Mouse (Mus musculus) lung, postnatal 0 days (tissue): Measurements from ENCODE around the gene Slc22a23. TPM values are rescaled to one million over a fixed set of nuclear protein-coding genes. Genes with fewer than 3 reads are reported as not detected.

Source experiments
- ATAC-seq: fragments of 200-750 bp; cut with Nextera tagmentation; 2 replicates; pipeline ENCODE4 v1.8.0; 2017; ENCODE audit warnings: moderate library complexity
- DNase-seq: peaks from one replicate; pipeline ENCODE4 v3.0.0-alpha.2; 2016; ENCODE audit warnings: low spot score
- H3K27ac ChIP-seq: fragments of 300-500 bp; sonication (generic); 2 replicates; pipeline ENCODE4 v1.5.1; 2014; ENCODE audit warnings: antibody characterized with exemption, mild to moderate bottlenecking, low read length, mixed read lengths
- H3K27me3 ChIP-seq: fragments of 300-500 bp; sonication (generic); replicated peaks from 2 replicates; pipeline ENCODE4 v1.6.1; 2014; ENCODE audit warnings: low read length, mixed read lengths; ENCODE audit not compliant: insufficient read depth
- H3K36me3 ChIP-seq: fragments of 300-500 bp; sonication (generic); 2 replicates; pipeline ENCODE4 v1.6.1; 2014; ENCODE audit warnings: low read length, mixed read lengths; ENCODE audit not compliant: insufficient read depth
- H3K4me1 ChIP-seq: fragments of 300-500 bp; sonication (generic); 2 replicates; pipeline ENCODE4 v1.6.1; 2014; ENCODE audit warnings: antibody characterized with exemption, low read depth, low read length, mixed read lengths; ENCODE audit not compliant: insufficient read depth
- H3K4me2 ChIP-seq: fragments of 300-500 bp; sonication (generic); replicated peaks from 2 replicates; pipeline ENCODE4 v1.6.1; 2014; ENCODE audit warnings: low read depth, mild to moderate bottlenecking, low read length, moderate library complexity, mixed read lengths
- H3K4me3 ChIP-seq: fragments of 300-500 bp; sonication (generic); 2 replicates; pipeline ENCODE4 v1.5.1; 2014; ENCODE audit warnings: low read depth, low read length
- H3K9ac ChIP-seq: fragments of 300-500 bp; sonication (generic); replicated peaks from 2 replicates; pipeline ENCODE4 v1.6.1; 2014; ENCODE audit warnings: low read depth, mild to moderate bottlenecking
- H3K9me3 ChIP-seq: fragments of 300-500 bp; sonication (generic); 2 replicates; pipeline ENCODE4 v1.6.1; 2016; ENCODE audit warnings: low read length, mixed read lengths
- CTCF ChIP-seq: IDR thresholded peaks from 2 replicates; pipeline ENCODE4 v1.5.1; 2016; ENCODE audit warnings: antibody characterized with exemption, mild to moderate bottlenecking
- EP300 ChIP-seq: IDR thresholded peaks from 2 replicates; pipeline ENCODE4 v1.6.1; 2016; ENCODE audit warnings: antibody characterized with exemption, mild to moderate bottlenecking, control low read depth
- whole genome bisulfite sequencing: fragments of 180-500 bp; shearing (Covaris S2); extraction: QIAGEN DNeasy Blood & Tissue Kit; methylation state at CpG from one replicate; pipeline ENCODE4 v1.1.7; 2014; 5-methylcytosine and 5-hydroxymethylcytosine counted together
- polyA plus RNA-seq: library from polyadenylated mRNA; unstranded; fragments of >200 nt; fragmentation: Nextera tagmentation; extraction: Ambion mirVana; gene quantifications from 2 replicates; pipeline ENCODE4 v1.2.1, GENCODE M21; 2015

Gene Slc22a23
- polyA plus RNA-seq, 1 experiment from 2014 or later = 8.1 TPM

- Histone ChIP-seq H3K36me3 (no peaks in the 10 kb centered on the region), H3K4me2 (no peak overlapping the region), H3K4me1 (0 out of 2 replicates have a peak, but pooled peaks cover 3% of the 10 kb centered on the region), H3K27ac (no peak overlapping the region), H3K27me3 (no peaks in the 10 kb centered on the region), H3K9me3 (no peaks in the 10 kb centered on the region), H3K4me3 (no peak overlapping the region), H3K9ac (no peak overlapping the region)
- ATAC-seq = peak; percentile 60
- TF ChIP-seq EP300 (no peak), CTCF (no peak)
- DNase-seq = peak; percentile 22
- 72% methylated on average over 6 of the region's 6 CpGs for WGBS
These were observed 28.5 kb downstream of the Slc22a23 start for GRCm38 (mm10) chr13:34316511-34316910.

DNA sequence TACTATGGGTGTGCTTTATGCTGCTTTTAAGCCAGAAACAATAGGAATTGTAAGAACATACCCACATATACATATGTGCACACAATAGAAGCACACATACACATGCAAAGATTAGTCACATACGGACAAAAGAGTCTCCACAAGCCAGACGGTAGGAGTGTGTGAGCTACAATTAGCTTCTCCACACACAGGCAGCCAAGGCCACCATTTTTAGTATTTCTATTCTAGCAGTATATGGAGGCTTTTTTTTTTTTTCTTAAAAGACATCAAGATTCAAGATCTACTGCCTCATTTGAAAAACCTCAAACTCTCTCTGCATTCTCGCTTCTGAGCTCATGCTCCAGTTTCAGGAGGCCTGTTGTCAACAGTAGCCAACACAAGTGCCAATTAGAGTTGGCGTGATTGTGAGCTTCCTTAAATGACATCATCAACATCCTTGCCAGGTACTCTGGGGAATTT, 31.9 kb downstream of the Slc22a23 start:
- no peak overlapping the region for H3K27ac ChIP-seq
- ATAC-seq (no peak), DNase-seq (peak; percentile 43)
- no peak for TF ChIP-seq EP300
- no peak for TF ChIP-seq CTCF
- no peak overlapping the region for H3K4me3 ChIP-seq
- H3K36me3 ChIP-seq = no peaks in the 10 kb centered on the region
- H3K4me2 ChIP-seq = no peak overlapping the region
- no peaks in the 10 kb centered on the region for H3K9me3 ChIP-seq
- H3K9ac ChIP-seq = no peak overlapping the region
- H3K4me1 ChIP-seq = 0 out of 2 replicates have a peak, but pooled peaks cover 3% of the 10 kb centered on the region
- H3K27me3 ChIP-seq = no peaks in the 10 kb centered on the region
- 58% methylated on average over 4 of the region's 4 CpGs for WGBS

DNA sequence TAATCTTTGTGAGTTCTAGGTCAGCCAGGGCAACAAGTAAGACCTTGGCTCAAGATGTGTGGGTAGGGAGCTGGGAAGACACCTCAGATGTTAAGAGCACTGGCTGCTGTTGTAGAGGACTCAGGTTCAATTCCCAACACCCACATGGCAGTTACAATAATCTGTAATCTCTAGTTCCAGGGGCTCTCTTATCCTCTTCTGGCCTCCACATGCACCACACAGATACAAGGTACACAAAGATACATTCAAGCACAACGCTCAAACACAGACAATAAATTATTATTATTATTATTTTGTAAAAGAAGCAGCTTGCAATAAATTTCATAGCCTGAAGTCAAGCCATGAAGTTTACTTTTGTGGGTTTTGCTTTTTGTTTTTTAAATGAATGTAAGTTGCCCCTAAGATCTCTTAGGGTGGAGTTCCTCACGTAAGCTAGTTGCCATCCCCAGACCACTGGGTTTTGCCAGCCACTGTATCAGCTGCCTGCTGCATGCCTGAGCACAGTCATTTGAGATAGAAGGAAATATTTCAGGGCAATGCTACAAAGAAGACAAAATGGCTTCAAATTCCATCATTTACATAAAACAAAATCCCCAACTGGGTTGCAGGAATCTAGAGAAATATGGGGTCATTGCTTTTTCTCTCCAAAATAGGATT, 32.5 kb downstream of the Slc22a23 start:
- DNase-seq = no peak
- 85% methylated on average over 2 of the region's 2 CpGs for WGBS
- Histone ChIP-seq H3K9me3 (no peaks in the 10 kb centered on the region), H3K36me3 (no peaks in the 10 kb centered on the region), H3K27me3 (no peaks in the 10 kb centered on the region), H3K4me3 (no peak overlapping the region), H3K27ac (no peak overlapping the region), H3K9ac (no peak overlapping the region), H3K4me1 (0 out of 2 replicates have a peak, but pooled peaks cover 3% of the 10 kb centered on the region), H3K4me2 (no peak overlapping the region)
- no peak for TF ChIP-seq CTCF
- TF ChIP-seq EP300 = no peak
- ATAC-seq = no peak

- Histone ChIP-seq H3K4me3 (no peak overlapping the region), H3K4me2 (no peak overlapping the region), H3K4me1 (0 out of 2 replicates have a peak, but pooled peaks cover 3% of the 10 kb centered on the region), H3K36me3 (no peaks in the 10 kb centered on the region), H3K9ac (no peak overlapping the region), H3K27ac (no peak overlapping the region), H3K9me3 (no peaks in the 10 kb centered on the region), H3K27me3 (no peaks in the 10 kb centered on the region)
- TF ChIP-seq CTCF (no peak), EP300 (no peak)
- no peak for ATAC-seq
- WGBS = 61% methylated on average over 2 of the region's 2 CpGs
- no peak for DNase-seq
These were observed 33.4 kb downstream of the Slc22a23 start for GRCm38 (mm10) chr13:34311593-34311992.

DNA sequence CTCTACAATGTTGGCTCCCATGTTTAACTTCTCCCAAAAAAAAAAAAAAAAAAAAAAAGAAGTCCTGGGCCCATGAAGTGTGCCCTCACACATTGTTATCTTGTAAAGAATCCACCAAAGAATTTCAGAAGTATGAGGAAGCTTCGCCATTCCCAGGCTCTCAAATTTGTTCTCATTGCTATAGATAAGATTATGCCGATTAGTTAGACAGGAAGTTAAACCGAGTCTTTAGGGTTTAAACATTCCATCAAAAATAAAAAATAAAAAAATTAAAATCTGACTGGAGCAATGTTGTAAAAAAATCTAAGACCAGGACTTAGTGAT, 36.4 kb downstream of the Slc22a23 start:
- TF ChIP-seq EP300 (peak; percentile 83), CTCF (no peak)
- no peaks in the 10 kb centered on the region for H3K36me3 ChIP-seq
- WGBS = 50% methylated on average over 3 of the region's 3 CpGs
- no peak overlapping the region for H3K4me3 ChIP-seq
- no peaks in the 10 kb centered on the region for H3K4me1 ChIP-seq
- no peaks in the 10 kb centered on the region for H3K27me3 ChIP-seq
- H3K27ac ChIP-seq = no peak overlapping the region
- no peak for DNase-seq
- ATAC-seq = no peak
- no peak overlapping the region for H3K4me2 ChIP-seq
- H3K9ac ChIP-seq = no peak overlapping the region
- no peaks in the 10 kb centered on the region for H3K9me3 ChIP-seq

- no peak overlapping the region for H3K9ac ChIP-seq
- no peaks in the 10 kb centered on the region for H3K27me3 ChIP-seq
- WGBS = 53% methylated on average over 7 of the region's 7 CpGs
- H3K4me3 ChIP-seq = no peak overlapping the region
- no peak for TF ChIP-seq CTCF
- no peaks in the 10 kb centered on the region for H3K9me3 ChIP-seq
- H3K36me3 ChIP-seq = no peaks in the 10 kb centered on the region
- no peak overlapping the region for H3K27ac ChIP-seq
- DNase-seq (peak; percentile 45), ATAC-seq (peak; percentile 85)
- H3K4me1 ChIP-seq = no peaks in the 10 kb centered on the region
- no peak overlapping the region for H3K4me2 ChIP-seq
These were observed 37.0 kb downstream of the Slc22a23 start for GRCm38 (mm10) chr13:34307696-34308603.
